Mouse (Mus musculus): ENCODE measurements around the gene Rprml. TPM values are rescaled to one million over a fixed set of nuclear protein-coding genes. Genes with fewer than 3 reads are reported as not detected.
"Not testable (repeated sequence)": the region's sequence is repeated elsewhere in the genome, so short reads cannot be mapped to it uniquely, and the experiment has no call there.

Rprml gene
- polyA plus RNA-seq, 1 experiment, result 11.4 TPM

GRCm38 (mm10) chr11:103665695-103666094 is 16.3 kb downstream of the Rprml start:
- no peak for DNase-seq (ENCODE audit: low read depth)

- no peak for DNase-seq (ENCODE audit: low read depth)
Measured at GRCm38 (mm10) chr11:103666181-103666906, 17.0 kb downstream of the Rprml start.

- DNase-seq (ENCODE audit: low read depth), result no peak
Measured at GRCm38 (mm10) chr11:103666907-103667426, 17.6 kb downstream of the Rprml start.

- DNase-seq (ENCODE audit: low read depth), result no peak
Measured at GRCm38 (mm10) chr11:103675556-103675955, 26.2 kb downstream of the Rprml start.

- DNase-seq (ENCODE audit: low read depth), result not testable (repeated sequence)
Measured at GRCm38 (mm10) chr11:103677042-103677441, 27.7 kb downstream of the Rprml start.

- DNase-seq (ENCODE audit: low read depth), result no peak
Measured at GRCm38 (mm10) chr11:103683667-103684334, 34.4 kb downstream of the Rprml start.

GRCm38 (mm10) chr11:103685261-103685736 is 35.9 kb downstream of the Rprml start:
- DNase-seq (ENCODE audit: low read depth), result no peak

- no peak for DNase-seq (ENCODE audit: low read depth)
Measured at GRCm38 (mm10) chr11:103686706-103687105, 37.3 kb downstream of the Rprml start.

GRCm38 (mm10) chr11:103688271-103688979 is 39.1 kb downstream of the Rprml start:
- DNase-seq (ENCODE audit: low read depth), result no peak

GRCm38 (mm10) chr11:103688980-103689378 is 39.6 kb downstream of the Rprml start:
- no peak for DNase-seq (ENCODE audit: low read depth)

- no peak for DNase-seq (ENCODE audit: low read depth)
Measured at GRCm38 (mm10) chr11:103691036-103691435, 41.7 kb downstream of the Rprml start.

GRCm38 (mm10) chr11:103693241-103693640 is 43.9 kb downstream of the Rprml start:
- DNase-seq (ENCODE audit: low read depth), result no peak

GRCm38 (mm10) chr11:103696851-103697564 is 47.6 kb downstream of the Rprml start:
- DNase-seq (ENCODE audit: low read depth), result no peak

- DNase-seq (ENCODE audit: low read depth), result no peak
Measured at GRCm38 (mm10) chr11:103697565-103698176, 48.3 kb downstream of the Rprml start, which contains the start of gene Gosr2. Gosr2 (minus strand) TSS chr11:103697898.

GRCm38 (mm10) chr11:103698226-103698625 is 48.9 kb downstream of the Rprml start:
- no peak for DNase-seq (ENCODE audit: low read depth)

Other genes starting within 250 kb of the Rprml start
- gene Plekhm1, start 236.9 kb upstream of the Rprml start, polyA plus RNA-seq (2012; rRNA removed), result 18.5 and 22.3 TPM in 2 replicates
- 0.04 and 0.06 TPM in 2 replicates for gene Lrrc37a, start 145.0 kb upstream of the Rprml start, polyA plus RNA-seq (2012; rRNA removed)
- gene Gm884, start 28.4 kb upstream of the Rprml start, polyA plus RNA-seq (2012; rRNA removed), result 0.03 and 0.05 TPM in 2 replicates
- 0.53 and 0.58 TPM in 2 replicates for gene Lyzl6, start 10.7 kb upstream of the Rprml start, polyA plus RNA-seq (2012; rRNA removed)
- 113 and 121 TPM in 2 replicates for gene Gosr2, start 48.3 kb downstream of the Rprml start, polyA plus RNA-seq (2012; rRNA removed)
- 0.29 and 0.47 TPM in 2 replicates for gene Wnt9b, start 100.3 kb downstream of the Rprml start, polyA plus RNA-seq (2012; rRNA removed)
- 0.23 and 0.33 TPM in 2 replicates for gene Wnt3, start 124.6 kb downstream of the Rprml start, polyA plus RNA-seq (2012; rRNA removed)